Comparison of ENCODE assay signal across 8 mouse cellular contexts in the genomic region with DNA sequence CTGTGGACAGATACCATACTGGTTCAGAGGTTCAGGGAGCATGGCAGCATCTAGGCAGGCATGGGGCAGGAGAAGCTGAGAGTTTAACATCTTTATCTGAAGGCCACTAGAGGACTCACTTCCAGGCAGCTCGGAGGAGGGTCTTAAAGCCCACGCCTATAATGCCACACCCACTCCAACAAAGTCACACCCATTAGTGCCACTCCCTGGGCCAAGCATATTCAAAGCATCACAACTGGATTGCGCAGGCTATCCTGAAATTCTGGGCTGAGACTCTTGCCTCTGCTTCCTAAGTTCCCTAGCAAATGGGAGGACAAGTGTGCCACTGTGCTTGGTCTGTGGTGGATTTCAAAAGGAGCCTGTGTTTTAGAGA. TPM values are rescaled to one million over a fixed set of nuclear protein-coding genes. Genes with fewer than 3 reads are reported as not detected.
DNase-seq lines count a peak whose midpoint lies in the region; ATAC-seq and TF ChIP-seq lines count a peak whose summit lies in the region.

No protein-coding gene starts in this region.

- H3K27ac ChIP-seq in intestine, postnatal 0 days (ENCODE audit: low read depth, low read length) = peak overlapping the region; percentile 78
- H3K27ac ChIP-seq in midbrain, embryonic 12.5 days (replicated peaks) = peak overlapping the region; percentile 58

- ATAC-seq in CD4-positive, CD25-positive, alpha-beta regulatory T cell, adult 4 months = peak; percentile 14
- ATAC-seq in intestine, postnatal 0 days = peak; percentile 51; the same call in 1 of the 2 replicates
- ATAC-seq in midbrain, embryonic 12.5 days (ENCODE audit: low FRiP score, low read depth) = peak; percentile 48

- no peaks in the 10 kb centered on the region for H3K36me3 ChIP-seq in intestine, postnatal 0 days (ENCODE audit: control insufficient read depth, insufficient read depth)
- H3K36me3 ChIP-seq in midbrain, embryonic 12.5 days = peaks cover 4% of the 10 kb centered on the region; the same call in 1 of the 2 replicates

- peak; percentile 59 for DNase-seq in WW6 (ENCODE audit: low read depth, low spot score)
- DNase-seq in forelimb bud, embryonic 11.5 days (ENCODE audit: low read depth, low spot score) = peak; percentile 67
- no peak for DNase-seq in cerebellum, postnatal 14 days
- DNase-seq in ovary, postnatal 10 days (ENCODE audit: low spot score) = no peak
- DNase-seq in left cerebral cortex, postnatal 25 days (ENCODE audit: low spot score in 2 of 2) = no peak

- no peaks in the 10 kb centered on the region for H3K9me3 ChIP-seq in intestine, postnatal 0 days (ENCODE audit: control insufficient read depth)
- no peaks in the 10 kb centered on the region for H3K9me3 ChIP-seq in midbrain, embryonic 12.5 days

- H3K4me3 ChIP-seq in intestine, postnatal 0 days (ENCODE audit: low read depth, low read length) = peak overlapping the region; percentile 21; the same call in 1 of the 2 replicates
- no peak overlapping the region for H3K4me3 ChIP-seq in midbrain, embryonic 12.5 days

- WGBS in intestine, postnatal 0 days = 2% methylated on average over 3 of the region's 3 CpGs
- WGBS in midbrain, embryonic 12.5 days = 3% methylated on average over 3 of the region's 3 CpGs

- intact Hi-C loops in left cerebral cortex, postnatal 25 days (cut with DNase I) = no loop called here

- TF ChIP-seq CTCF in intestine, postnatal 0 days (IDR thresholded peaks at IDR 0.05; ENCODE audit: low read depth) = peak; percentile 68

- H3K27me3 ChIP-seq in intestine, postnatal 0 days (replicated peaks; ENCODE audit: control insufficient read depth, insufficient read depth, low read length) = no peaks in the 10 kb centered on the region
- H3K27me3 ChIP-seq in midbrain, embryonic 12.5 days = peaks cover 10% of the 10 kb centered on the region; the same call in 1 of the 2 replicates

- 0 out of 2 replicates have a peak, but pooled peaks cover 11% of the 10 kb centered on the region for H3K4me1 ChIP-seq in intestine, postnatal 0 days (replicated peaks; ENCODE audit: control insufficient read depth, insufficient read depth, low read length)
- H3K4me1 ChIP-seq in midbrain, embryonic 12.5 days = peaks cover 29% of the 10 kb centered on the region

- peak overlapping the region; percentile 53 for H3K4me2 ChIP-seq in intestine, postnatal 0 days (replicated peaks; ENCODE audit: low read depth)
- H3K4me2 ChIP-seq in midbrain, embryonic 12.5 days (replicated peaks) = peak overlapping the region; percentile 39

- H3K9ac ChIP-seq in intestine, postnatal 0 days (ENCODE audit: low read depth, low read length) = no peak overlapping the region
- H3K9ac ChIP-seq in midbrain, embryonic 12.5 days (replicated peaks) = peak overlapping the region; percentile 24; the same call in 1 of the 2 replicates

RNA-seq across cellular contexts. Expression of gene Acot7, which starts 7.2 kb away (rescaled TPM):
- 100 to 1,000 TPM; 108 to 145 TPM for polyA plus RNA-seq in CD4-positive, CD25-positive, alpha-beta regulatory T cell, adult 4 months (2017; shearing (Covaris generic))
- 24.1 and 28.7 TPM in 2 replicates for polyA plus RNA-seq in intestine, postnatal 0 days (2015; fragmentation: Nextera tagmentation; extraction: Ambion mirVana)
- 104 and 105 TPM in 2 replicates for polyA plus RNA-seq in midbrain, embryonic 12.5 days (2016; fragmentation: Nextera tagmentation; extraction: Ambion mirVana)
- total RNA-seq in left cerebral cortex, postnatal 25 days (2021) = 100 to 1,000 TPM; 308 to 337 TPM

RNA-seq across cellular contexts. Expression of gene Hes2, which starts 26.5 kb away (rescaled TPM):
- not detected for polyA plus RNA-seq in CD4-positive, CD25-positive, alpha-beta regulatory T cell, adult 4 months (2017; shearing (Covaris generic))
- 8.6 and 11.2 TPM in 2 replicates for polyA plus RNA-seq in intestine, postnatal 0 days (2015; fragmentation: Nextera tagmentation; extraction: Ambion mirVana)
- polyA plus RNA-seq in midbrain, embryonic 12.5 days (2016; fragmentation: Nextera tagmentation; extraction: Ambion mirVana) = 0.47 and 0.60 TPM in 2 replicates
- total RNA-seq in left cerebral cortex, postnatal 25 days (2021) = not detected

RNA-seq across cellular contexts. Expression of gene Espn, which starts 33.0 kb away (rescaled TPM):
- polyA plus RNA-seq in CD4-positive, CD25-positive, alpha-beta regulatory T cell, adult 4 months (2017; shearing (Covaris generic)) = 1 to 10 TPM; 9.5 to 9.9 TPM
- polyA plus RNA-seq in intestine, postnatal 0 days (2015; fragmentation: Nextera tagmentation; extraction: Ambion mirVana) = 260 and 264 TPM in 2 replicates
- polyA plus RNA-seq in midbrain, embryonic 12.5 days (2016; fragmentation: Nextera tagmentation; extraction: Ambion mirVana) = 0.26 TPM in 1 of 2 replicates, not detected in the other
- 1 to 10 TPM in 1 of 2 experiments, under 1 TPM in 1; 0.73 to 1.2 TPM for total RNA-seq in left cerebral cortex, postnatal 25 days (2021)

Comparison
In these comparisons a context has a peak if more than half of its experiments do, and no peak if none do; other contexts are left out.
1. DNase-seq: peak in WW6 (single experiment) and forelimb bud, embryonic 11.5 days (single experiment); none in cerebellum, postnatal 14 days (0 of 2), ovary, postnatal 10 days (single experiment) and left cerebral cortex, postnatal 25 days (0 of 2).
2. RNA of gene Espn, which starts 33.0 kb away (polyA plus RNA-seq): 260 to 264 TPM in intestine, postnatal 0 days; 9.5 to 9.9 TPM in CD4-positive, CD25-positive, alpha-beta regulatory T cell, adult 4 months and 0.26 TPM in midbrain, embryonic 12.5 days; every median in the first group is over 10 times any median in the second.
3. Peak in every context shown above with its lines, with median percentiles within 50 percentile points of each other: ATAC-seq.